Mouse (Mus musculus) limb, embryonic 15.5 days (tissue): Measurements from ENCODE around the gene Gna14. TPM values are rescaled to one million over a fixed set of nuclear protein-coding genes. Genes with fewer than 3 reads are reported as not detected.

Source experiments
- ATAC-seq: fragments of 200-750 bp; cut with Nextera tagmentation; 2 replicates; pipeline ENCODE4 v1.8.0; 2017; ENCODE audit warnings: low read depth, moderate TSS enrichment; ENCODE audit not compliant: insufficient number of reproducible peaks, low FRiP score, low TSS enrichment
- H3K27ac ChIP-seq: fragments of 300-500 bp; sonication (generic); 2 replicates; pipeline ENCODE4 v1.5.1; 2015; ENCODE audit warnings: moderate library complexity, mild to moderate bottlenecking, inconsistent platforms
- H3K27me3 ChIP-seq: fragments of 300-500 bp; sonication (generic); 2 replicates; pipeline ENCODE4 v1.6.1; 2015; ENCODE audit warnings: inconsistent platforms
- H3K36me3 ChIP-seq: fragments of 300-500 bp; sonication (generic); 2 replicates; pipeline ENCODE4 v1.6.1; 2015; ENCODE audit warnings: inconsistent platforms
- H3K4me1 ChIP-seq: fragments of 300-500 bp; sonication (generic); 2 replicates; pipeline ENCODE4 v1.6.1; 2015; ENCODE audit warnings: inconsistent platforms
- H3K4me2 ChIP-seq: fragments of 300-500 bp; sonication (generic); 2 replicates; pipeline ENCODE4 v1.6.1; 2015; ENCODE audit warnings: mild to moderate bottlenecking, inconsistent platforms
- H3K4me3 ChIP-seq: fragments of 300-500 bp; sonication (generic); 2 replicates; pipeline ENCODE4 v1.5.1; 2015; ENCODE audit warnings: mild to moderate bottlenecking, inconsistent platforms
- H3K9ac ChIP-seq: fragments of 300-500 bp; sonication (generic); 2 replicates; pipeline ENCODE4 v1.6.1; 2015; ENCODE audit warnings: inconsistent platforms
- H3K9me3 ChIP-seq: fragments of 300-500 bp; sonication (generic); 2 replicates; pipeline ENCODE4 v1.6.1; 2016; ENCODE audit warnings: inconsistent platforms
- WGBS: fragments of 180-500 bp; shearing (Covaris S2); methylation state at CpG from one replicate; pipeline ENCODE4 v1.1.7; 2015; 5-methylcytosine and 5-hydroxymethylcytosine counted together
- polyA plus RNA-seq: library from polyadenylated mRNA; unstranded; fragments of >200 nt; fragmentation: Nextera tagmentation; extraction: Ambion mirVana; gene quantifications from 2 replicates; pipeline ENCODE4 v1.2.1, GENCODE M21; 2015

Gene Gna14
- polyA plus RNA-seq, 1 experiment from 2014 or later, result 7.2 TPM

DNA sequence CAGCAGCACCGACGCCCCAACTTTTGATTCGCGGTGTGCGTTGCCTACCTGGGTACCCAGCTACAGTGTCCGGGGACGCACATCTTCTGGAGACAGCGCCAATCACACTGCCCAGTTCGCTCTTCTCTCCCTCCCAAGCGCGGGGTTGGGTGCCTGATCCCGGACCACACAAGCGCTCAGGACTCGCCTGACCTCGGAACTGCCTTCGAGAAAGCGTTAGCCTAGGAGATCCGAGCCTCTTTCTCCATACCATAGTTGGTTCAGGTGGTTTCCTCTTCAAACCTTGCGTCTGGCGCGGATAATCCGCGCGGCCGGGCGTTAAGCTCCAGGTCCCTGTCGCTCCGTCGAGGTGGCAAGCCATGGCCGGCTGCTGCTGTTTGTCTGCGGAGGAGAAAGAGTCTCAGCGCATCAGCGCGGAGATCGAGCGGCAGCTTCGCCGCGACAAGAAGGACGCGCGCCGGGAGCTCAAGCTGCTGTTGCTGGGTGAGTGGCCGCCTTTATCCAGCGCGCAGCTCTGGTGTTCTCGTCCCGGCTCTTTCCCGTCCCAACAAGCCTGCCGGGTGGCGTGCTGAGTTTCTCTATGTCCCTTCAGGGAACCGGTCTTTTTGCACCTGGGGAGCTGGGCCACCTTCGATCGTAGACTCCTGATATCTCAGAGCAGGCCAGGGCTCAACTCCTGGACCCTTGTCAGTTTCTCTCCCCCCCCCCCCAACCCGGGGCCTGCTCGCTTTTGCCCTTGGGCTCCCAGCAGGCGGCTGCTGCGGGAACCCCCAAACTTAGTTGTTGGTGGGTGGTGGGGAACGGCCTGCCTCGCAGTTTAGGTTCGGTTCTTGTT, 990 bp downstream of the Gna14 start:
- peaks cover 43% of the 10 kb centered on the region for H3K27me3 ChIP-seq
- H3K4me2 ChIP-seq, result peak overlapping the region; percentile 65
- H3K36me3 ChIP-seq, result no peaks in the 10 kb centered on the region
- H3K9ac ChIP-seq, result 0 out of 2 replicates have a peak overlapping the region, but pooled peaks have one; percentile 1
- no peak for ATAC-seq
- no peak overlapping the region; the same call in 1 of the 2 replicates for H3K27ac ChIP-seq
- peak overlapping the region; percentile 41 for H3K4me3 ChIP-seq
- H3K9me3 ChIP-seq, result no peaks in the 10 kb centered on the region
- 5% methylated on average over 61 of the region's 61 CpGs for WGBS
- peaks cover 31% of the 10 kb centered on the region for H3K4me1 ChIP-seq

DNA sequence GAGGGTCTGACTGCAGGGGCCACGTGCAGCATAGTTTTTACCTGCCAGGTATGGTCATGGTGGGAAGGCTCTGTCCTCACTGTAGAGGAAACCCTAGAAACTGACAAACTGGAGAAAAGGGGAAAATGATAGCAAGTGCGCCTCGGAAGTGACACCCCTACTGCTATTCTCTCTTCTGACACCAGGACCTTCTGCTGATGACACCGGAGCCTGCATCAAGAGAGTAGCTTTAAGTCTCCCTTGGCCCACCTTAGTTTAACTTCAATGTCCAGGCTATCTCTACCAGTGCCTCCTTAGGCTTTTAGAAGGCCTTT, 1.6 kb downstream of the Gna14 start:
- ATAC-seq, result no peak
- Histone ChIP-seq H3K27me3 (peaks cover 43% of the 10 kb centered on the region), H3K9me3 (no peaks in the 10 kb centered on the region), H3K9ac (no peak overlapping the region), H3K36me3 (no peaks in the 10 kb centered on the region), H3K4me2 (peak overlapping the region; percentile 65), H3K27ac (no peak overlapping the region), H3K4me3 (peak overlapping the region; percentile 41), H3K4me1 (peaks cover 31% of the 10 kb centered on the region)
- WGBS, result 62% methylated on average over 4 of the region's 4 CpGs

DNA sequence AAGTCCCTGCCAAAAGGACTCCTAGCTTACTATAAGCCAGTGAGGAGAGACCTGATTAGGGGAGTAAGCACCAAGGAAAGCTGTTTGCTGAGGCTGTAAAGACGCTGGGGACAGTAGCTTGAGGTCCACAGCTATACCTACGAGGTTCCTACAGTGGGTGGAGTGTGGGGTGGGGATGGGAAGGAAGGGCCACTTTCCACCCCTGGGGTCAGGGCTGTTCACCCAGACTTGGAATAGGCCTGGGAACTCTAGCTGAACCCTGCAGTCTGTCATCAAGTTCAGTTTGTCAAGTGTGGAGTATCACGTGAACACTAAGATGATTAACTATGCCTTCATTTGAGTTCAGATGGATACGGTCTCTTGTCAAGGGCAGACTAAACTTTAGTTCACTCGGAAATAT, 2.3 kb downstream of the Gna14 start:
- H3K4me2 ChIP-seq, result no peak overlapping the region
- H3K9me3 ChIP-seq, result no peaks in the 10 kb centered on the region
- H3K36me3 ChIP-seq, result no peaks in the 10 kb centered on the region
- no peak overlapping the region for H3K9ac ChIP-seq
- H3K27ac ChIP-seq, result no peak overlapping the region
- peaks cover 31% of the 10 kb centered on the region for H3K4me1 ChIP-seq
- 0 out of 2 replicates have a peak overlapping the region, but pooled peaks have one; percentile 1 for H3K4me3 ChIP-seq
- ATAC-seq, result no peak
- H3K27me3 ChIP-seq, result peaks cover 43% of the 10 kb centered on the region
- WGBS, result 68% methylated on average over 5 of the region's 5 CpGs

DNA sequence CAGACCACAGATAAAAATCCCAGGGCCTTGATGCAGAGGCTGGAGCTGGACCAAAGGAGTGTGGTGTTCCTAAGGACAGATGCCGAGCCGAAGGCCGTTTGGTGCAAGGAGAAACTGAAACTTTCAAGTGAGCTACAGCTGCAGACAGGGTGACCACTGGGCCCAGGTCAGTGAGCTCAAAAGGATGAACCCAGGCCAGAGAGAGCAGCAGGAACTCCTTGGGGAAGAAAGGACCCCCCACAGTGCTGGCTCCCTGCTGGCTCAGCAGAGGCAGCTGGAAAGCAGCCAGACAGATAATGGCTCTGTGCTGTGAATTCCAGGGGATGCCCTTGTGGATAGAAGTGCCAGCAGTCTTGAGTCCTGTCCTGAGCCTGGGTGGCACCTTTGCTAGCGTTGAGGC, 3.7 kb downstream of the Gna14 start:
- no peak overlapping the region for H3K27ac ChIP-seq
- no peak for ATAC-seq

DNA sequence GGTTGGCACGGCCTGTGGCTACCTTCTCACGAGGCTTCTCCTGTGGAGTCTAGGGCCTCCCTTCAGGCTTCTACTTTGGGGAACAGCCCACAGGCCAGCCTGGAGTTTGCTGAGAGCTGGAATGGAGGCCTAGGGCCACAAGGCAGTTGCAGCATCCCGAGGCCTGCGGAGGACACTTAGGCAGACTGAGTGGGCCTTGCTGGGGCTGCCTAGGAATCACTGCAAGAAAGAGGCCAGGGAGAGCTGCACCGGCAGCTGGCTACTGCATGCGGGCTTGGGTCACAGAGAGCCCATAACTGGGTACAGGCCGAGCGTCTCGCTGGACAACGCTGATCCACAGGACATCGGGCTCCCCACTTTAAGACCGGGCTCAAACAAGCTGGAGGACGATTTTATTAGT, 4.3 kb downstream of the Gna14 start:
- Histone ChIP-seq H3K4me1 (peaks cover 31% of the 10 kb centered on the region), H3K4me2 (no peak overlapping the region), H3K9ac (no peak overlapping the region), H3K36me3 (no peaks in the 10 kb centered on the region), H3K4me3 (no peak overlapping the region), H3K27me3 (peaks cover 39% of the 10 kb centered on the region), H3K9me3 (no peaks in the 10 kb centered on the region), H3K27ac (no peak overlapping the region)
- 45% methylated on average over 13 of the region's 13 CpGs for WGBS
- no peak for ATAC-seq

More for the DNA sequence above, 3.7 kb downstream of the Gna14 start:
- Histone ChIP-seq H3K4me3 (no peak overlapping the region), H3K9ac (no peak overlapping the region), H3K4me1 (peaks cover 31% of the 10 kb centered on the region), H3K36me3 (no peaks in the 10 kb centered on the region), H3K27me3 (peaks cover 39% of the 10 kb centered on the region), H3K9me3 (no peaks in the 10 kb centered on the region), H3K4me2 (no peak overlapping the region)
- 61% methylated on average over 4 of the region's 4 CpGs for WGBS

DNA sequence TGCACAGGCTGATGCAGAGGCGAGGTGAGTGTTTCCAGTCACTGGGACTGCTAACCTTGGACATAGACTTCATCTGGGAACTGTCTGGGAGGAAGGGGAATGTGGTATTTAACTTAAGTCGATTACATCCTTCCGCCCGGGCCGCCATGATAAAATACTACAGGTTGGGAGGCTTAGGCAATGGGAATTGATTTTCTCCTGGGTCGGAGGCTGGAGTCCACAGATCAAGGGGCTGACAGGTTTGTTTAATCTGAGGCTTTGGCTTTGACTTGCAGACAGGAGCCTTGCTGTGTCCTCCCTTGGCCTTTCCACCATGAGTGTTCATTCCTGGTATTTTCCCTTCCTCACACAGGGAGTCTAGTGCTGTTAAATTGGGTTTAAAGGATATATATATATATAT, 5.8 kb downstream of the Gna14 start:
- H3K9ac ChIP-seq, result no peak overlapping the region
- ATAC-seq, result no peak
- WGBS, result 86% methylated on average over 6 of the region's 6 CpGs
- H3K27me3 ChIP-seq, result peaks cover 27% of the 10 kb centered on the region
- H3K4me3 ChIP-seq, result no peak overlapping the region
- peaks cover 16% of the 10 kb centered on the region for H3K4me1 ChIP-seq
- no peaks in the 10 kb centered on the region for H3K36me3 ChIP-seq
- no peak overlapping the region for H3K27ac ChIP-seq
- no peak overlapping the region for H3K4me2 ChIP-seq
- no peaks in the 10 kb centered on the region for H3K9me3 ChIP-seq

DNA sequence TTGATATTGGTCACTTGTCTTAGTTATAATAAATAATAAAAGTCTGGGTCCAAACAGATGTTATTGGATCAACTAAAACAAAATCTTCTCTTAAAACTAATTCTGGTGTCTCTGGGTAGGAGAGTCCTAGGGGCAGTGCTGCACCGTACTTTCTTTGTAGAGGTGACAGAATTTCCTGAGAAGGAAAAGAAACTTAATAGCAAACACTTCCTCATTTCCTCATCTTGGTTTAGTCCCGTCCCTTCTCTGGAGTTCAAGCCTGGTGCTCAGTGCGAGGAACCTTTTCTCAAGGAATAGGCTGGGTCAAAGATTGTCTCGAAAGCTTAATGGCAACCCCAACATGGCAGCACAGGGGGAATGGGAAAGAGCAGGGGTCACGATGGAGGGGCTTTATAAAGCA, 7.8 kb downstream of the Gna14 start:
- WGBS, result 82% methylated on average over 5 of the region's 5 CpGs
- no peak for ATAC-seq

DNA sequence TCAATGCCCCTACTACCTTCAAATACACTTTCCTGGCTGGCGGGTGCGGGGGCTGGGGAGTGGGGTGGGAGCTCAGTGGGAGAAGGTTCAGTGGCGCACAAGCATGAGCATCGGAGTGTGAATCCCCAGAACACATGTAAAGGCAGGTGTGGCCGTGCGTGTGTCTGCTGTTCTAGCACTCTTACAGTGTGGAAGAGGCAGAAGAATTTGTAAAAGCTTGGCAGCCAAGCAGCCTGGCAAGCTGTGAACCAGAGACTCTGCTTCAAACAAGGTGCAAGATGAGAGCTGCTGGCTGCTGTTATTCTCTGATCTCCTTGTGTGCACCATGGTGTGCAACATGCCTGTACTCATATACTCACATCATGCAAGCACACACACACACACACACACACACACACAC, 11.1 kb downstream of the Gna14 start:
- H3K4me1 ChIP-seq, result no peaks in the 10 kb centered on the region
- H3K9ac ChIP-seq, result no peak overlapping the region
- no peaks in the 10 kb centered on the region for H3K27me3 ChIP-seq
- no peak overlapping the region for H3K4me3 ChIP-seq
- H3K36me3 ChIP-seq, result no peaks in the 10 kb centered on the region
- no peak overlapping the region for H3K27ac ChIP-seq
- no peak for ATAC-seq
- WGBS, result 82% methylated on average over 6 of the region's 6 CpGs
- no peak overlapping the region for H3K4me2 ChIP-seq
- no peaks in the 10 kb centered on the region for H3K9me3 ChIP-seq

More for the DNA sequence above, 7.8 kb downstream of the Gna14 start:
- H3K4me3 ChIP-seq, result no peak overlapping the region
- no peaks in the 10 kb centered on the region for H3K9me3 ChIP-seq
- no peak overlapping the region for H3K9ac ChIP-seq
- peaks cover 7% of the 10 kb centered on the region for H3K27me3 ChIP-seq
- no peak overlapping the region for H3K4me2 ChIP-seq
- H3K36me3 ChIP-seq, result no peaks in the 10 kb centered on the region
- H3K27ac ChIP-seq, result no peak overlapping the region
- H3K4me1 ChIP-seq, result peaks cover 8% of the 10 kb centered on the region

DNA sequence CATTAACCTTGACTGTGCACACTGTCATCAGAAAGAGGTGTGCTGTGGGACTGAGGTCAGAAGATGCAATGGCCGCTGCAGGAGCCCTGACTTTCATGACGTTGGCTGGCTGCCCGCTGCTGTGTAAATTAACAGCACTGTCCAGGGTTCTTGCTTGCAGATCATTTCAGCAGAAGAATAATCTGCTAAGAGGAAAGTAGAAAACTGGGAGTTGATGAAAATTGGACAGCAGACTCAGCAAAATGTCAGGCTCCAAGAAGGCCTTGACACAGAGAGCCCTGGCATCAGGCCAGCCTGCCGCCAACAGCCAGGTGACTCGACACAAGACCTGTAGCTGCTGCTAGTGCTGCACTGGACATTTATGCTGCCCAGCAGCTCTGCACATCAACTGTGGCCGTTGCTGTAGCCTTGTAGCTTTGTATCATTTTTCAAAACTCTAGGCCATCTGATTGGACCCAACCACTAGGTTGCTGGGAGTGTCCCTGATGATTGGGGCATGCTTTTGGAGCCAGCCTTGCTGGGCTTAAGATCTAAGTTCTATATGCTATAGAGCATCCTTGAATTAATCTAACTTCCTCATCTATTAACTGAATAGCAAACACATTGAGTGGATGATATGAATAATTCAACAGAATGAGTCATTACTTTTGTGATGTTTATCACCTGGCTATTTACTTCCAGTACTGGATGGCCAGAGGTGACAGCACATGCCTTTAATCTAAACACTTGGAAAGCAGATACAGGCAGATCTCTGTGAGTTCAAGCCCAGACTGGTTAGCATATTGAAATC, 12.5 kb downstream of the Gna14 start:
- Histone ChIP-seq H3K36me3 (no peaks in the 10 kb centered on the region), H3K4me1 (no peaks in the 10 kb centered on the region), H3K9me3 (no peaks in the 10 kb centered on the region), H3K27me3 (no peaks in the 10 kb centered on the region), H3K9ac (no peak overlapping the region), H3K4me3 (no peak overlapping the region), H3K4me2 (no peak overlapping the region), H3K27ac (no peak overlapping the region)
- ATAC-seq, result no peak
- WGBS, result 63% methylated on average over 6 of the region's 6 CpGs

DNA sequence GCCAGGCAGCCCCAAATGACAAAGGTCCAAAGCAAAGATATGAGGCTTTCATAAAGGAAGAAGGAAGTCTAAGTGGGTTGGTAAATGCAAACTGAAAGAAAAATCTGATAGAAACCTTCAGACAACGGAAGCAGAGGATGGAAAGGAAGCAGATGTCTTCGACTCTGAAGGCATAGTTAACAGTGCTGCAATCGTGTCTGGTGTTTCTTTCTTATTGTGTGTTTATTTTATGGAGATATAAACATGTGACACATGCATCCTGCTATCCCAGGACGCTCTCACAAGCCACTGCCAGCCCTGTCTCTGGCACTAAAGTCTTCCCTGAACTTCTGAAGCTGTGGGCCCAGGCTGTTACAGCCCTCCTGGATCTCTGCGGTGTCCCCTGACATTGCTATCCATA, 13.2 kb downstream of the Gna14 start:
- Histone ChIP-seq H3K36me3 (no peaks in the 10 kb centered on the region), H3K27me3 (no peaks in the 10 kb centered on the region), H3K4me2 (no peak overlapping the region), H3K4me1 (no peaks in the 10 kb centered on the region), H3K4me3 (no peak overlapping the region), H3K9ac (no peak overlapping the region), H3K9me3 (no peaks in the 10 kb centered on the region), H3K27ac (no peak overlapping the region)
- no peak for ATAC-seq
- 69% methylated on average over 5 of the region's 5 CpGs for WGBS

DNA sequence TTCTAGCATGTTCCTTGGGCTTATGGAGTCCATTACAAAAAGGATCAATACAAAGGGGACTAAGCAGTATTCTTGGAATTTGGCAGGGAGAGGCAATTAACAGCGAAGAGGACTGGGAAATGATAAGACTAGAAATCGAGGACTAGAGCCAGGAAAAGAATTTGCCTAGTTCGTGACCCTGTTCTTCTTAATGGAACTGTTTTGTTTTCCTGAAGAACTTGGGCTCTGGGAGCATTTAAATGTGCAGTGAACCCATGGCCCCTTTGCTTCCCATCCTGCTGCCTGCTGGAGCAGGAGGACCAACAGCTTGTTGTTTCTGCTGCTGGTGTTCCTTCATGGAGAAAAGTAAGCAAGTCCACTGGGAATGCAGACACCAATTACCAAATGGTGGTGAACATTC, 15.3 kb downstream of the Gna14 start:
- no peaks in the 10 kb centered on the region for H3K36me3 ChIP-seq
- H3K27ac ChIP-seq, result no peak overlapping the region
- H3K9me3 ChIP-seq, result no peaks in the 10 kb centered on the region
- no peak for ATAC-seq
- H3K9ac ChIP-seq, result no peak overlapping the region
- no peaks in the 10 kb centered on the region for H3K4me1 ChIP-seq
- WGBS, result 62% methylated on average over 3 of the region's 3 CpGs
- no peaks in the 10 kb centered on the region for H3K27me3 ChIP-seq
- H3K4me3 ChIP-seq, result no peak overlapping the region
- no peak overlapping the region for H3K4me2 ChIP-seq

DNA sequence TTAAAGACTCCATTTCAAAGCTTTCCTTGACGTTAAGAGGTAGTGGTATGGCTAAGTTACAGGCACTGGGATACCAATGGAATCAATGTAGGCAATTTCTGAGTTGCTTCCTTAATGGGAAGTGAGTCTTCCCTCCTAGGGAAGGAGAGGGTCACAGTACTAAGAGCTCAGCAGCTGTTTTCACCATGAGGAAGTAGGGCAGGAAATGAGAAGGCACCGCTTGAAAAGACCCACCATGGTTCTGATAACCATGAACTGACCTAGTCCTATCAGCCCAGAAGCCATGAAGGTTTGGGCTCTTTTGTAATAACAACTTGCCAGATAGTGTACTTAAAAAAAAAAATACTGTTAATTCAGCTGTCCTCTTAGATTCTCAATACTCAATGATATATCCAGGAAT, 20.6 kb downstream of the Gna14 start:
- WGBS, result 70% methylated on average over 2 of the region's 2 CpGs
- ATAC-seq, result no peak
- Histone ChIP-seq H3K9ac (no peak overlapping the region), H3K4me2 (no peak overlapping the region), H3K27me3 (no peaks in the 10 kb centered on the region), H3K27ac (no peak overlapping the region), H3K4me1 (no peaks in the 10 kb centered on the region), H3K4me3 (no peak overlapping the region), H3K36me3 (no peaks in the 10 kb centered on the region), H3K9me3 (no peaks in the 10 kb centered on the region)
